ENCODE assay signal across 9 mouse cellular contexts in the genomic region with DNA sequence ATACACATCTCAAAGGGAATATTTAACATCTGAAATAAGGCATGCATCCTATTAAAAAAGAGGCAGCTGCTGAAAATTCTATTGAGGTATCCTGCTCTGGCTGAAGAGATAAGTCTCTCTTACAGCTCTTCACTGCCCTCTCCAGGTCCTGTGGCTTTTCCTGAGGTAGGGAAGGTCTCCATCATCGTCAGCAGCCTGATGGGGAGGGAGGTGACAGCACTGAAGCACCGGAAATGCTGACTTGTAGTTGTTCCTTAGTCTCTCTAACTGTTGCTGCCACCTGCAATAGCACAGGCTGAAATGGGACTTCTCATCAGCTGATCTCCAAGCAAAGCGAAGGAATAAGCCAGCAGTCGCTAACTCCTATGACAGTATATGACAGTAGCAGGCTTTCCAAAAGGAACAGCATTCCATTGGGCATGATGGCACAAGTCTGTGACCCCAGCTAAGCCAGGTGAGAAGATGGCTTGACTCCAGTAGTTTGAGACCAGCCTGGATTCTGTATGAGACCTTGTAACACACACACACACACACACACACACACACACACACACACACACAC.
DNase-seq lines count a peak whose midpoint lies in the region; ATAC-seq and TF ChIP-seq lines count a peak whose summit lies in the region.
"Had no signal": no experiment of that assay in that cellular context is flagged by ENCODE, and none has a peak within 500 bp of the region (broad histone marks: within the 10 kb centered on the region; RNA-seq: fewer than 3 reads in every experiment).

No protein-coding gene starts in this region.

- no peak overlapping the region for H3K4me2 ChIP-seq in lung, postnatal 0 days (replicated peaks; ENCODE audit: low read depth, low read length)

- DNase-seq in embryo, embryonic 10 days (ENCODE audit: low spot score): peak; percentile 11
- DNase-seq in embryo, embryonic 9.5 days (ENCODE audit: extremely low spot score): no peak
- DNase-seq in lung, postnatal 0 days (ENCODE audit: low spot score): no peak
- no peak for DNase-seq in lung, postnatal 4 days
- peak; percentile 20 for DNase-seq in kidney, postnatal 10 days
- DNase-seq in thymus, adult 18-20 months: peak; percentile 57 to 76
- no peak for DNase-seq in limb, embryonic 10.5 days (ENCODE audit: low spot score)
- no peak for DNase-seq in lung, postnatal 25 days (ENCODE audit: low spot score)

- no peaks in the 10 kb centered on the region for H3K4me1 ChIP-seq in lung, postnatal 0 days (ENCODE audit: insufficient read depth, low read depth, low read length)
- H3K4me1 ChIP-seq in limb, embryonic 10.5 days: no peaks in the 10 kb centered on the region

- no peak overlapping the region for H3K4me3 ChIP-seq in lung, postnatal 0 days (ENCODE audit: low read depth, low read length)
- no peak overlapping the region for H3K4me3 ChIP-seq in limb, embryonic 10.5 days

- no peaks in the 10 kb centered on the region for H3K27me3 ChIP-seq in lung, postnatal 0 days (replicated peaks; ENCODE audit: insufficient read depth, low read length)
- no peaks in the 10 kb centered on the region for H3K27me3 ChIP-seq in limb, embryonic 10.5 days (ENCODE audit: low read depth, poor library complexity, severe bottlenecking)

- H3K27ac ChIP-seq in lung, postnatal 0 days (ENCODE audit: low read length): no peak overlapping the region
- no peak overlapping the region for H3K27ac ChIP-seq in limb, embryonic 10.5 days

- H3K9ac ChIP-seq in lung, postnatal 0 days (replicated peaks; ENCODE audit: low read depth): no peak overlapping the region

- no peak for TF ChIP-seq EP300 in lung, postnatal 0 days (IDR thresholded peaks at IDR 0.05)

- no peaks in the 10 kb centered on the region for H3K9me3 ChIP-seq in lung, postnatal 0 days (ENCODE audit: low read length)
- no peaks in the 10 kb centered on the region for H3K9me3 ChIP-seq in limb, embryonic 10.5 days (replicated peaks)
- H3K9me3 ChIP-seq: G1E had no signal

- no peak for ATAC-seq in lung, postnatal 0 days

- no peaks in the 10 kb centered on the region for H3K36me3 ChIP-seq in lung, postnatal 0 days (ENCODE audit: insufficient read depth, low read length)
- H3K36me3 ChIP-seq in limb, embryonic 10.5 days: no peaks in the 10 kb centered on the region
- H3K36me3 ChIP-seq: G1E had no signal

- TF ChIP-seq CTCF in lung, postnatal 0 days (IDR thresholded peaks at IDR 0.05): peak; percentile 14; the same call in 1 of the 2 replicates

- WGBS in lung, postnatal 0 days: 43% methylated on average over 4 of the region's 4 CpGs
- WGBS in limb, embryonic 10.5 days: 34% methylated on average over 4 of the region's 4 CpGs

Comparison
In these comparisons a context has a peak if more than half of its experiments do, and no peak if none do; other contexts are left out.
1. DNase-seq: peak in embryo, embryonic 10 days (single experiment), kidney, postnatal 10 days (single experiment) and thymus, adult 18-20 months (2 of 2); none in embryo, embryonic 9.5 days (single experiment), lung, postnatal 0 days (single experiment), lung, postnatal 4 days (0 of 2), limb, embryonic 10.5 days (single experiment) and lung, postnatal 25 days (single experiment).